Mouse (Mus musculus) ES-Bruce4 (cell line): ENCODE measurements at regions not wholly inside any gene's neighbourhood (a gene's known extent, or its start where the extent isn't known, plus 50 kb on each side); places are given as distances from the start of the nearest gene placed in this dataset.

Experiments
- CTCF ChIP-seq: IDR thresholded peaks from one replicate; pipeline ENCODE4 v1.8.1; 2011; ENCODE audit warnings: low read depth, low read length
- EP300 ChIP-seq: IDR thresholded peaks from 2 replicates; pipeline ENCODE4 v1.6.1; 2011; ENCODE audit warnings: low read depth, low read length; ENCODE audit not compliant: insufficient read depth

- no peak for TF ChIP-seq CTCF
- TF ChIP-seq EP300: no peak
These were observed 230.5 kb upstream of the Fam241a start for GRCm38 (mm10) chr3:128126664-128127063.
